Mouse (Mus musculus): ENCODE results near the gene Prtn3. TPM values are rescaled to one million over a fixed set of nuclear protein-coding genes. Genes with fewer than 3 reads are reported as not detected.

Gene Prtn3
- total RNA-seq, 1 experiment from 2014 or later, result not detected

- DNase-seq, result no peak
Observed at GRCm38 (mm10) chr10:79910556-79910955, 36.3 kb downstream of the Prtn3 start, which contains the start of gene Gm26602. Gm26602 (plus strand) TSS chr10:79910856.

GRCm38 (mm10) chr10:79912412-79912811, 38.1 kb downstream of the Prtn3 start:
- DNase-seq, result no peak

- DNase-seq, result no peak
Observed at GRCm38 (mm10) chr10:79914131-79914947, 40.1 kb downstream of the Prtn3 start.

- DNase-seq, result no peak
Observed at GRCm38 (mm10) chr10:79914948-79915596, 40.8 kb downstream of the Prtn3 start.

GRCm38 (mm10) chr10:79916081-79916480, 41.8 kb downstream of the Prtn3 start:
- no peak for DNase-seq

- DNase-seq, result peak; percentile 92
Observed at GRCm38 (mm10) chr10:79916808-79917531, 42.7 kb downstream of the Prtn3 start, which contains the start of gene Kiss1r. Kiss1r (plus strand) TSS chr10:79916971.

GRCm38 (mm10) chr10:79917532-79918100, 43.3 kb downstream of the Prtn3 start:
- DNase-seq, result no peak

GRCm38 (mm10) chr10:79918231-79919078, 44.2 kb downstream of the Prtn3 start:
- DNase-seq, result no peak

GRCm38 (mm10) chr10:79919251-79919849, 45.1 kb downstream of the Prtn3 start:
- no peak for DNase-seq

- DNase-seq, result no peak
Observed at GRCm38 (mm10) chr10:79920056-79920890, 46.0 kb downstream of the Prtn3 start.

- no peak for DNase-seq
Observed at GRCm38 (mm10) chr10:79920958-79921535, 46.8 kb downstream of the Prtn3 start, which contains the start of gene R3hdm4. R3hdm4 (minus strand) TSS chr10:79921208.

GRCm38 (mm10) chr10:79921572-79921971, 47.3 kb downstream of the Prtn3 start:
- DNase-seq, result no peak

- peak; percentile 91 for DNase-seq
Observed at GRCm38 (mm10) chr10:79924998-79925784, 50.9 kb downstream of the Prtn3 start.

GRCm38 (mm10) chr10:79925785-79926490, 51.7 kb downstream of the Prtn3 start:
- no peak for DNase-seq

GRCm38 (mm10) chr10:79926491-79927323, 52.4 kb downstream of the Prtn3 start, which contains the start of gene Arid3a:
Arid3a (plus strand) TSS chr10:79927043.
- peak; percentile 86 for DNase-seq

- DNase-seq, result peak; percentile 49
Observed at GRCm38 (mm10) chr10:79927324-79928029, 53.2 kb downstream of the Prtn3 start.
